Mouse (Mus musculus) activated CD4-positive, CD25-positive, alpha-beta regulatory T cell, adult 4 months (primary cell): ENCODE data around the gene Nudt15. TPM values are rescaled to one million over a fixed set of nuclear protein-coding genes. Genes with fewer than 3 reads are reported as not detected.
A peak's percentile ranks its signal among the peaks of the same experiment; 100 is the strongest.
"Not testable (repeated sequence)": the region's sequence is repeated elsewhere in the genome, so short reads cannot be mapped to it uniquely, and the experiment has no call there.

ENCODE experiments used
- ATAC-seq: one replicate; pipeline ENCODE4 v1.8.0; 2017
- polyA plus RNA-seq, 2 experiments: library from polyadenylated mRNA; unstranded; fragments of 100-300 nt; shearing (Covaris generic); gene quantifications; one replicate each; pipeline ENCODE4 v1.2.1; 2017

The Nudt15 gene
- 1 to 10 TPM; 2.2 to 2.5 TPM for polyA plus RNA-seq

DNA sequence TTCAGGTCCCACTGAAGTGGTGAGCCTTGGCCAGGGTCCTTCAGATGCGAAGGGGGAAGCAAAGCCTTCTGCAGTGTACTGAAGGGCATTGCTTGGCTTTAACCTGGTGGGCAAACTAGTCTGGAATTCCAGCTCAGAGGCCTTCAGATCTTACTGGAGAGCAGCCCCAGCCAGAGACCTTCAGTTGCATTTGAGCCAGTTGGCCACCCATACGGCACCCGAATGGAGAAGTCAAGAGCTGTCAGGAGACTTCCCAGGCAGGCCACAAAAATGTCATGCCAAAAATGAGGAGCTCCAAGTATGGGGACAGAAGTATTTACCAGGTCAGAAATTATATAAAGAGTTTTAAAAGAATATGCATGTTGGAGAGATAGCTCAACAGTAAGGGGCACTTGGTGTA is at the start of gene Nudt15:
Gene Nudt15 (minus strand): TSS at position 192 of the 400 bp plus-strand sequence.
- no peak for ATAC-seq

DNA sequence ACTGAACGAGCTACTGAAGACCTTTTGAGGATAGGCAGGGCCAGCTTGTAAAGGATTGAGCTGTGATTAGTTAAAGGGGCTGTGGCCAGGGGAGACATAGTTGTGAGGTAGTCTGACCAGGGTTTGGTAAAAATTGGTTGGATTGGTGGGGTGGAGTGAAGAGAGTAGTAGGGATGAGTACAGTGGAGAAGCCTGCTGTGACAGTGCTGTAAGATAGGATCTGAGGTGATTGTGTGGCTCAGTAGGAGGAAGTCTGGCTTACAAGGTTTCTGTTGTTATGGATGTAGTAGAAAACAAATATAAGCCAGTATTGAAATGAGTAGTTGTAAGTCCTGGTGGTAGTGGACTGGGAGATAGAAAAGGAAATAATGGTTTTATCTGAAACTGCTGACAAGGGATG is 44.1 kb upstream of the Nudt15 start:
- no peak for ATAC-seq

DNA sequence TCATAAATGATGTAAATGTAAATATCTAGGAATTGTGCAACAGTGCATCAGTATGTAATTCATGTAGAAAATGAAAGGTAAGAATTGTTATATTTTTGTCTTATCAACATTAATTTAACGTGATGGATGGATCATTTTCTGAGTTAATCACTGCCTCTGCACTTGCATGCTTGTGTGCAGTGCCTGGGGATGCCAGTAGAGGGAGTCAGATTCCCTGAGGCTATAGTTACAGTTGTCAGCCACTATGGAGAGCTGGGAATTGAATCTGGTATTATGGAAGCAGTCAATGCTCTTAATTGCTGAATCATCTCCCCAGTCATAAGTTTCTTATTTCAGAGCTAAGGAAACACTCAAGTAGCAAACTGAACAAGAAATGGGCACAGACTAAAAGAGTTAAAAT is 40.0 kb upstream of the Nudt15 start:
- no peak for ATAC-seq

DNA sequence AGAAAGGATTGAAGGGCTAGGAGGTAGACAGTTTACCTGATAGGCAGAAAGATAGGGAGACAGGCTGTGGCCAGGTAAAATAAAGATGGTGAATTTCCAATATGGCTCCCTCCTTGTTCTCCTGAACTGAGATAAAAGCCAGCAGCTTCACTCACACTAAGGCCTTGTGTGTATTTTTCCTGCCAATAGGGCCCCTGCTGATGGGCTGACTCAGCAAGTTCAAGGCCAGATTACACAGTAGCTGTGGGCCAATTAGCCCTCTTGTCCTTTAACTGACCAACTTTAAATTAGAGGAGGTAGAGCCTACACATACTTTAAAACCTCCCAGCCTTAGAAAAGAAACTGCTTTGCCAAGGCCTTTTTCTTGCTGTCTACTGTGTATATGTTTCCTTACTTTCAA is 28.3 kb upstream of the Nudt15 start:
- no peak for ATAC-seq

DNA sequence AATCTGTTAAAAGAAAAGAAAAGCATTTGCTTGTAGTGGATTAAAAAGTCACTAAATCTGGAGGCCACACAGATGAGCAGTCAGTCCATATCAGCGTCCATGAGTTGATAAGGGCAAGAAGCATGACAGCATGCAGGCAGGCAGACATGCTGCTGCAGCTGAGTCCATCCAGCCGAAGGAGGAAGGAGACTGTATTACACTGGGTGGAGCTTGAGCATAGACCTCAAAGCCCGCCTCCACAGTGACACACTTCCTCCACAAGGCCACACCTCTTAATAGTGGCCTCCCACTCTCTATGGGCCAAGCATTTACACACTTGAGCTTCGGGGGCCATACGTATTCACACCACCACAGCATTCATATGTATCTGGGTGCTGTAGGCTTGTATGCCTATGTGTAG is 26.0 kb upstream of the Nudt15 start:
- ATAC-seq = no peak

DNA sequence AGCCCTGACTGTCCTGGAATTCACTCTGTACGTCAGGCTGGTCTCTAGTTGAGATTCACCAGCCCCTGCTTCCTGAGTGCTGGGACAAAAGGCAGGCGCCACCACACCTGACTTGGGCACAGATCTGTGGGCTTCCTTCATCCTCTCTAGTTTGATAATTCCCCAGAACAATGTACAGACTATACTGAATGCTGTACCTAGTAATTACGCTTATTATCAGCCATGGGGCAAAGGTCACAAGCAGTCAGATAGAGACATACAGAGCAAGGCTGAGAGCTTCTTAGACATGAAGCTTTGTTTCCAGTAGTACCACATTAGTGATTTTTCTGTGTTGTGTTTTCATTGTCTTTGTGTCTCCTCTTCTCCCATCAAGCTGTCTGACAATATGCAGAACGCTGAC is 23.1 kb upstream of the Nudt15 start:
- no peak for ATAC-seq

DNA sequence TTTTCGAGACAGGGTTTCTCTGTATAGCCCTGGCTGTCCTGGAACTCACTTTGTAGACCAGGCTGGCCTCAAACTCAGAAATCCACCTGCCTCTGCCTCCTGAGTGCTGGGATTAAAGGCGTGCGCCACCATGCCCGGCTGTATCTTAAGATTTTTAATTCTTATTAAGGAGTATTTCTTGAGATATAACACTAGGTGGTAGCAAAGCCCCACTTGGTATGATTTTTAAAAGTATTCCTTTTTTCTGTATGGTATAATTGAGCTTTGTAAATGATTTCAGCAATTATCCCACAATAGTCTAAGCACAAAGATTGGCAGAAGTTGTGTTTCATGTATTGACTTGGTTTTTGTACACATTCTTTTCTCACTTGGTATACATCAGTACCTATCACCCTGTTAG is 21.8 kb upstream of the Nudt15 start:
- ATAC-seq = not testable (repeated sequence)

DNA sequence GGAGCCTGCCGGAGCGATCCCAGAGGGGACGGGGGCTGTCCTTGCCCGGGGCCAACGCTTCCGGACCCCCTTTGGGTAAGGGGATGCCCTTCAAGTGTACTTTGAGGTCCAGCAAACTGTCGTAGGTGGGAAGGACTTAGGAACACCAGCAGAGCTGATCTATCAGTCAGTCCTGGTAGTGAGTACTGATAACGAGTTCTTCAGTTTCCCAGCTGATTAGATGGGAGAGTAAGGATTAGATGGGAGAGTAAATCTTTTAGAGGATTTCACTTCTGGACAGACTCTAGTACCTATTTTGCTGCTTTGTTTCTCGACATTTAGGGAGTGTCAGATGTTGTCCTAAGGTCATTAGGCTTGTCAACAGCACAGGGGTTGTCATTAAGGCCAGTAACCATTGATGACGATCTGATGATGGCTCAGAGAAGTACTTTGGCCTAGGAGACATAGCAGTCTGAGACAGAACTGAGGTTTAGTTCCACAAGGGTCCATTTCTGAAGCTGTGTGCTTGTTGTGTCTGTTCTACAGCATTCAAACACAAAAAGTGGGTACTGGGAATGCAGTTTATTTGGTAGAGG is 5.2 kb upstream of the Nudt15 start:
- no peak for ATAC-seq

DNA sequence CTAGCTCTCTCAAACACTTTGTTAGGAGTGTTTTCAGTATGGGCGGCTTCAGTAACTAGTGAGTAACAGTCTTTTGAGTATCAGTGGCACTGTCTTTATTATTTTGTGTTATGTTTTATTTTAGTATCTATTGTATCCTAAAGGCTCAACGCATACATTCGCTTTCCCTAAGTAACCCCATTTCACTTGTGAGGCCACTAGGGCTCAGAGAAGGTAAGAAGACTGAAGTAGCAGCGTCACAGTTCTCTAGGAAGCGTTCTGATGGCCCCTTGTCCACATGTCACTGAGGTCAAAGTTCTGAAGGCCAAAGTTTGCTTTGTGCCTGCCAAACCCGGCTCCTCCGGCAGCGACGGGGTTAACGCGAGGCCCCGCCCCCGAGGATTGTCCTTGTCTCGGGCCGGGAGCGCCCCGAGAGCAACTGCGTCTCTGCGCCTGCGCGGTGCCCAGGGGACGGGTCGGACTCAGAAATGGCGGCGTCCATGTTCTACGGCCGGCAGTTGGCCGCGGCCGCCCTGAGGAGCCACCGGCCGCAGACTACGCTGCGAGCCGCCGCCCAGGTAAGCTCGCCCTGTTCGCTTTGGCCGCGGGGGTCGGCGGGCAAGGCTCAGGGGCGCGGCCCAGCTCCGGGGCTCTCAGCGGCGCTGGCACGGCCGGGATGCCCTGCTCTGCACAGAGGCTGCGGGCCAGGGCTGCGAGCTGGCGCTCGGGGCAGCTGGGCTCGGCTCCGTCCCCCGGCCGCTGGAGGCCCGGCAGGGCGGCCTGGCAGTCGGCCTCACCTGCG is 4.5 kb upstream of the Nudt15 start:
- ATAC-seq = peak; percentile 82

DNA sequence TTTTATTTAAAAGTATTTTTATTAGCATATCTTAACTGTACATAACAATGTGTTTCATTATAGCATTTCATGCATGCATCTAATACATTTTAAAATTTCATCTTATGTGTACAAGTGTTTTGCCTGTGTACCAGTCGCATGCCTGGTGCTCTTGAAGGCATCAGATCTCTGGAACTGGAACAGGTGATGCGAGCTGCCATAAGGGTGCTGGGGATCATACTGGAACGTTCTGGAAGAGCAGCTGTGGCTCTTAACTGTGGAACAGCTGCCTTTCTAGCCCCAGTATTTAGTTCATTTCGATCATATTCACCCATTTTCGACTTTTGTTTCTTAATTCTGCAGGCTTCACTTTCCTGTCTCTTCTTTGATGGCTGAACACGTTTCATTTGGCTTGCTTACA is 3.1 kb upstream of the Nudt15 start:
- no peak for ATAC-seq

DNA sequence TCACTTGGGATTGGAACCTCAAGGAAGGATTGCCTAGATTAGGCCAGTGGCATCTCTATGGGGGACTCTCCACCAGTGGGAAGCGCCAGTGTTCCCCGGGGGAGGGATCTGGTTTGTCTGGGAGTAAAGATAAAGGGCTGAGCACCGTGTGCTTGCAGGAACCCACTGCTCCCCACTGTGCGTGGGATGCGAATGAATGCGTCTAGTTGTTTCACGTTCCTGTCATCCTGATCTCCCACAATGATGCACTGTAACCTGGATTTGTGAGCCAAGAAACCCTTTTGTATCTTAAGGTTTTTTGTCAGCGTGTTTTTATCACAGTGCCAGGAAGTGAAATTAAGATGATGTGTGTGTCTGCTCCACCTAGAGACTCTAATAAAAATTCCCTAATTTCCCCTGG is 2.7 kb upstream of the Nudt15 start:
- ATAC-seq = no peak

DNA sequence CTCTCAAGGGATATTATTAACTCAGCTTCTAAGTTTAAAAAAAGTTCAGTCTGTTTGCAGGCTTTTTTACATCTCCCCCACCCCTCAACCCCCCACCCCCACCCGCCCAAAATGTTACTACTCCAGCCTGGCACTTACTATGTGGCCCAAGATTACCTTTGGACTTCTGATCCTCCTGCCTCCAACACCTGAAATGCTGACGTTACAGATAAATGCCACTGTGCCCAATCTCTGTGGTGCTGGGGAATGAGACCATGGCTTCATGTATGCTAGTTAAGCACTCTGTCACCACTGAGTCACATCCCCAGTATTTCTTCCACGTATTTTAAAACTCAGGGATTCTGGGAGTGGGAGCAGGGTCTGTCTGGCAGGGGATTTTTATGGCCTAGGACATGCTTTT is 2.2 kb upstream of the Nudt15 start:
- ATAC-seq = no peak

DNA sequence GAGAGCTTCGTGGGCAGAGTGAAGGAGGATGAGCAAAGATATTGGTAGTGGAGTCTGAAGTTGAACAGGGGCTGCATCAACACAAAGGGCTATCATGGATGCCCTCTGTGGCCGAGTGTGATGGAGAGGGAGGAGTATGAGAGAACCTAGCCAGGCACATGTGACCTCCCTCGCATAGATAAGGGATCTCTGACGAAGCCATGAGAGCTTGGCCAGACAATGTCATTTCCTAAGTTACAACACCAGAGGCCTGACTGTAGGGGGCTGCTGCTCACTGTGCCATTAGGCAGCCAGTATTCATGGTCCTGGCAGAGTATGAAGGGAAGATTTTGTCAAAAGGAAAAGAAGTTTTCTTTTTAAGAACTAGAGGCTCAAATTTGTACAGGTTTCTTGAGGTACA is 1.0 kb downstream of the Nudt15 start:
- ATAC-seq = no peak

DNA sequence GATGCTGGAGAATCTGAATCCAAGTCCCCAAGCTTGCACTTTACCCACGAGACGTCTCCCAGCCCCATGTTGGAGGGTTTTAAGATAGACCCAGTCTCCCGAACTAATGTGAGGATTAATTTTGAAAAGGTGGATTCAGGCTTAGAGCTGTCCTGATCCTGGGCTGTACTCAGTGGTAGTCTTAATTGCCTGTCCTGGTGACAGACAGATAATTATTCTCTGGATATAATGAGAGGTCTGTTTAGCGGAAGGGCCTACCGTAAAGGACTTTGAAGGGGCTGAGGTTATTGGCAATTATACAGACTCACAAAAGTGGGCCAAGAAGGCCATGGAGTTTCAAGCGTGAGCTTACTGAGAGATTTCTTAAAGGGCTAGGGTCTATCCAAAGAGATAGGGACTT is 4.3 kb downstream of the Nudt15 start:
- no peak for ATAC-seq

DNA sequence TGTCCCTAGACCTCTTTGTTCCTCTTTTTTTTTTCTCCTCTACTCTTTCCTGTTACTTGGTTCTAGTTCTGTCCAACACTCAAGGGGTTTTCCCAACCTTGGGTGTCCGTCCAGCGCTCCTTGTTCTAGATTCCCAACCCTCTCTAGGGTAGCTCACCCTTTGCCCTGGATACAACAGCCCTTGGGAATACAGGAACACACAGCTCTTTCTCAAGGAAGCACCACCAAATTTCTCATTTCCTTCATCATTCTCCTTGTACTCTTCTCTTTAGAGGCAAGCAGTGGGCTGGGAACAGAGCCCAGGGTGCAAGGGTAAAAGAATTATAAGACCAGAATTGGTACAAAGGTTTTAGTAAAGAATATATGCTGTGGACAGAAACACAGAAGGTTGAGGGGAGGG is 12.4 kb downstream of the Nudt15 start:
- ATAC-seq = no peak

DNA sequence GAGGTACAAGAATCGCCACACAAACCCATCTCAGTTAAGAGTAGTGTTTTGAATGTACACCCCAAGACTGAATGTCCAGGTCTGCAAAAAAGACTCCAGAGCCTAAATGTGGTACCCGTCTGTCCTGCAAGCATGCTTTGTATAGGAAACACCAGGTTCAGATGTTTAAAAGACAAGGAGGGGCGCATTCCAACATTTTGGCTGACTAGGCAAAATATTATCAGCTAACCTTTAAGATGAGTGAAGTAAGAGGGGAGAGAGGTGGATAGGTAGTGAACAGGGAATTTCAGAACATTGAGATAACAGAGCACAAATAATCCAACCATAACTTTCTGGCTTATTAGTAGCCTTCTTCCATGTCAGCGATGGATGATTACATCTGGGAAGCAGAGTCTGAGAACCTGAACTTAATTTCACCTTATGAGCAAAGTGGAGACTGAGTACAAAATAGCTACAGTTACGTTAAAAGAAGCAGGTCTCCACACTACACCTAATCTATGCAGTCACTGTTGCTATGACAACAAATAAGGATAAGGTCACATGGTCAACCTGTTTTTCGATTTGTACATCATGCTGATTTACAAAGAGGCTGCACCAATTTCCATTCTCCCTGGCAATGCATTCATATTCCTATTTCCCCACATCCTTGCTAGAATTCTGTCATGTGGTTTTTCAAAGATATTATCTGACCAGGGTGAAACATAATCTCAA is 14.1 kb downstream of the Nudt15 start:
- ATAC-seq = no peak

DNA sequence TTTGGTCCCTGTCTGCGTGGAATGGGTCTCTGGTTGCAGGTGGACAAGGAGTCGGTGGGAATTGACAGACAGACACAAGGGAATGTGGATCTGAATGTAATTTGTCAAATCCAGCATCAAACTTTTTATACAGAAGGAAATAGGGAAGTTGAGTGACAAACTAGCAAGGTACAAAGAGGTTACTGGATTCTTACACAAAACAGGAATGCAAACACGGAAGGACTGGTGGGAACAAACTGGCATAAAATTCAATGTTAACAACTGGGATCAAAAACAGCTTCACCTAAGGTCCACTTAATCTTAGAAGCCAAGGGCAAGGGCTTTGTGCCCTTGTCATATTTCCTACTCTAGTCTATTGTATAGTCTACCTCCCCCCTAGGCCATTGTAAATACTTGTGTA is 19.4 kb downstream of the Nudt15 start:
- ATAC-seq = not testable (repeated sequence)

DNA sequence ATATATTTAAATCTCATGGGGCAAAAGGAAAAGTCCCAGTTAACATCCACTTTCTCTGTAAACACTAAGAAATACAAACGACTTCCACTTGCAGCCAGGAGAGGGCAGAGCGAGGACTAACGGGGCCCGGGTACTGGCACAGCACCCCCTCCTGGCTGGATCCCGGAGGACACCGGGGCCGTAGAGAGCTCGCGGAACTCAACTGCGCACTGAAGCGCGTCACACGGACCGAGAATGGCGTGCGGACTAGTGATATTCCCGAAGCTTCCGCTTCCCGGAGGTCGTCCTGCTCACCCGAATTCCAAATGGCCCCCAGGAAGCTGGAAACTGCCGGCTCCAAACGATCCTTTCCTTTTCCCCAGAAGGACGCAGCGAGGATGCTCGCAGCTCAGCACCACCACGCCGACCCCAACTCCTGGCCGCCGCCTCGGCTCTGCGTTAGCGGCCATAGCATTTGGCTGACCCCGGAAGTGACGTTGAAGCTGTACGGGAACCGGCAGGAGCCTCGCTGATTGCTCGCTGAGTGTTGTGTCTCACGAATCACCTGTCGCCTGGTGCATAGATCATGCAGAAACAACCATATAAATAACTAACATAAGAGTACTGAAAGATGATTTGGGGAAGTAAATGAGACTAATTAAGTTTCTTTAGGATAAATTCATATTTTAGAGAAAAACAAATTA is 23.1 kb downstream of the Nudt15 start, which contains the start of gene Sucla2:
Gene Sucla2 (plus strand): TSS at position 554 of the 683 bp plus-strand sequence.
- ATAC-seq = peak; percentile 98

DNA sequence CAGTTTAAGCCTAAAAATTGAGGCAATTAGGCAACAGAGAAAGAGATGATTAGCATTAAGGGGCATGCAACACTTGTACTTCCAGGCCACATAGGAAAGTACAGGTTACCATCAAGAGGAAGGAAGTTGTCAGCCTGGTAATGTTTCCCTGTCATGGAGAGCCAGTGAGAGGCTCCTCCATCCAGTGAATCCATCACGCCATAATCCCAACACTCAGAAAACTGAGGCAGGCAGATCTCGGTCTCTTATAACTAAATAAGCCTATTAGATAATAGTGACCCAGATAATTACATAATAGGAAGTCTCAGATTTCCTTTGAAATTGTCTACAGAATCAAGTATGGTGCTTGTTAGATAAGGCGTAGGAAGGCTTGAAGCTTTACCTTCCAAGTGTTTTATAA is 23.9 kb downstream of the Nudt15 start:
- ATAC-seq = no peak

DNA sequence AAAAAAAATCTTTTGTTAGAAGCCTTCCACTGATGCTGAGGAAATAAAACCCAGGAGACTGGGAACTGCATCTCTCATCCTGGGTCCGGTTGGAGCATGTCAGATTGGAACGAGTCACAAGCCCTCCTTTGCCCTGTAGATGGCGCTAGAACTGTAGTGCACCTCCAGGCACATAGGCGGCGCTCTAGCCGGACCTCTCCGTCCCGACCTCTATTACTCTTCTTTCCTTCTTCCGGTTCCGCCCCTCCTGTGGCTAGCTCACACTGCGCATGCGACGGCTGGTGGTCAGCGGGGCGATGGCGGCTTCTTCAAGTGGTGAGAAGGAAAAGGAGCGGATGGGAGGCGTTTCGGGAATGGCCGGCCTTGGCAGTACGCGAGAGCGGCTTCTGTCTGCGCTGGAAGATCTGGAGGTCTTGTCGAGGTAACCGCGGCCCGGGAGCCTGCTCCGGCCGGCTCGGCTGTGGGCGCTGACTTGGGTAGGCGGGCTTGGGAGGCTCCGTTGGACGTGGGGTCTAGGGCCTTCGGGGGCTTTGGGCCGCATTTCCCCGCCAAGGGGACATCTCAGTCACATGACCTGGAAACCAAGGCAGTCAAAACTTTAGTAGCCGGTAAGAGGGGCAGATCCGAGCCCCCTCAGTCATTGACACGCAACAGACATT is 38.1 kb downstream of the Nudt15 start, which contains the start of gene Med4:
Gene Med4 (plus strand): TSS at position 261 of the 659 bp plus-strand sequence.
- peak; percentile 69 for ATAC-seq

DNA sequence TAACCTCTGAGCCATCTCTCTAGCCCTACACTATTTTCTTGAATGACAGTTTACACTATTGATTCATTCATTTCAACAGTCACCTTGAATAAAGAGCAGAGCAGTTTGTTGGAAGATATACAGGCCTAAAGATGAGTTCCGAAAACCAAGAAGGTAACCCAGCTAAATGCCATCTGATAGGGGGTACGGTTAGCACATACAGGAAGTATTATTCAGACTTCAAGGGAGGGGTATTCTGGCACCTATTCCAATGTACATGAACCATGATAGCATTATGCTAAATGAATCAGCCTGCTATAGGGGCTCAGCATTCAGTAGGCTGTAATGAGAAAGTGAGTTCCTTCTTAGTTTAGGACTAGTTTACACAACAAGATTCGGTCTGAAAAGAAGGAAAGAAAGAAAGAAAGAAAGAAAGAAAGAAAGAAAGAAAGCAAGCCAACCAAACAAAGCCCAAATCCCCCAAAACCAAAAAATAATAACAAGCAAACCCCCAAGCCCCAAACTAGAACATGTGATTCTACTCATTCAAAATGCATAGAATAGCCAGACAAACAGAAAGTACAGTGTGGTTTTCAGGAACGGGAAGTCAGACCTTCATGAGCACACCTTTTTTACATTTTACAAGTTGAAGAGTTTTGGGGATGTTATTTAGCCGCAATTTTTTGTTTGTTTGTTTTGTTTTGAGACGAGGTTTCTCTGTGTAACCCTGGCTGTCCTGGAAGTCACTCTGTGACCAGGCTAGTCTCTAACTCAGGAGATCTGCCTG is 39.2 kb downstream of the Nudt15 start:
- no peak for ATAC-seq
